Mouse (Mus musculus) midbrain, embryonic 14.5 days (tissue): ENCODE measurements at regions not wholly inside any gene's neighbourhood (a gene's known extent, or its start where the extent isn't known, plus 50 kb on each side); places are given as distances from the start of the nearest gene placed in this dataset.
"Not testable (repeated sequence)": the region's sequence is repeated elsewhere in the genome, so short reads cannot be mapped to it uniquely, and the experiment has no call there.

Source experiments
- ATAC-seq: fragments of 200-750 bp; cut with Nextera tagmentation; 2 replicates; pipeline ENCODE4 v1.8.0; 2017; ENCODE audit warnings: moderate number of reproducible peaks, moderate library complexity; ENCODE audit not compliant: low FRiP score, low TSS enrichment
- DNase-seq: peaks from one replicate; pipeline ENCODE4 v3.0.0-alpha.2; 2015
- H3K27ac ChIP-seq: fragments of 300-500 bp; sonication (generic); replicated peaks from 2 replicates; pipeline ENCODE4 v1.5.1; 2014; ENCODE audit warnings: mild to moderate bottlenecking, low read depth, low read length, moderate library complexity
- H3K27me3 ChIP-seq: fragments of 300-500 bp; sonication (generic); 2 replicates; pipeline ENCODE4 v1.6.1; 2014; ENCODE audit warnings: low read length, control low read depth, mixed read lengths; ENCODE audit not compliant: control insufficient read depth, insufficient read depth
- H3K36me3 ChIP-seq: fragments of 300-500 bp; sonication (generic); 2 replicates; pipeline ENCODE4 v1.6.1; 2014; ENCODE audit warnings: low read length, control low read depth; ENCODE audit not compliant: control insufficient read depth, insufficient read depth
- H3K4me1 ChIP-seq: fragments of 300-500 bp; sonication (generic); 2 replicates; pipeline ENCODE4 v1.6.1; 2014; ENCODE audit warnings: mild to moderate bottlenecking, antibody characterized with exemption, low read length, control low read depth; ENCODE audit not compliant: control insufficient read depth, insufficient read depth
- H3K4me2 ChIP-seq: fragments of 300-500 bp; sonication (generic); 2 replicates; pipeline ENCODE4 v1.6.1; 2014; ENCODE audit warnings: mild to moderate bottlenecking, low read length, moderate library complexity
- H3K4me3 ChIP-seq: fragments of 300-500 bp; sonication (generic); replicated peaks from 2 replicates; pipeline ENCODE4 v1.5.1; 2014; ENCODE audit warnings: low read depth, low read length
- H3K9ac ChIP-seq: fragments of 300-500 bp; sonication (generic); replicated peaks from 2 replicates; pipeline ENCODE4 v1.6.1; 2014; ENCODE audit warnings: mild to moderate bottlenecking, low read length, moderate library complexity
- H3K9me3 ChIP-seq: fragments of 300-500 bp; sonication (generic); 2 replicates; pipeline ENCODE4 v1.6.1; 2016; ENCODE audit warnings: low read length, control low read depth, mixed read lengths; ENCODE audit not compliant: control insufficient read depth
- WGBS: fragments of 180-500 bp; shearing (Covaris S2); extraction: QIAGEN DNeasy Blood & Tissue Kit; methylation state at CpG from one replicate; pipeline ENCODE4 v1.1.7; 2014; 5-methylcytosine and 5-hydroxymethylcytosine counted together

- no peak overlapping the region for H3K4me3 ChIP-seq
- no peak for DNase-seq
- no peak overlapping the region for H3K9ac ChIP-seq
- no peak overlapping the region for H3K4me2 ChIP-seq
- no peaks in the 10 kb centered on the region for H3K9me3 ChIP-seq
- H3K27ac ChIP-seq, result no peak overlapping the region
- no peaks in the 10 kb centered on the region for H3K4me1 ChIP-seq
- 76% methylated on average over 3 of the region's 3 CpGs for WGBS
- no peaks in the 10 kb centered on the region for H3K36me3 ChIP-seq
- H3K27me3 ChIP-seq, result no peaks in the 10 kb centered on the region
- no peak for ATAC-seq
These were observed 57.1 kb downstream of the Ccdc54 start for GRCm38 (mm10) chr16:50533881-50534280.

- DNase-seq (peak; percentile 94), ATAC-seq (peak; percentile 78)
- Histone ChIP-seq H3K4me2 (peak overlapping the region; percentile 97), H3K36me3 (no peaks in the 10 kb centered on the region), H3K9me3 (no peaks in the 10 kb centered on the region), H3K9ac (peak overlapping the region; percentile 86), H3K4me1 (no peaks in the 10 kb centered on the region), H3K27ac (peak overlapping the region; percentile 90), H3K4me3 (peak overlapping the region; percentile 75), H3K27me3 (peaks cover 5% of the 10 kb centered on the region; the same call in 1 of the 2 replicates)
- WGBS, result under 1% methylated on average over 46 of the region's 46 CpGs
These were observed 61.2 kb downstream of the Ccdc54 start for GRCm38 (mm10) chr16:50529511-50530416.

- peak overlapping the region; percentile 86 for H3K9ac ChIP-seq
- H3K27me3 ChIP-seq, result peaks cover 5% of the 10 kb centered on the region; the same call in 1 of the 2 replicates
- ATAC-seq (peak; percentile 83), DNase-seq (peak; percentile 87)
- H3K27ac ChIP-seq, result peak overlapping the region; percentile 90
- peak overlapping the region; percentile 75 for H3K4me3 ChIP-seq
- peak overlapping the region; percentile 97 for H3K4me2 ChIP-seq
- H3K4me1 ChIP-seq, result no peaks in the 10 kb centered on the region
- H3K36me3 ChIP-seq, result no peaks in the 10 kb centered on the region
- under 1% methylated on average over 75 of the region's 81 CpGs for WGBS
- no peaks in the 10 kb centered on the region for H3K9me3 ChIP-seq
These were observed 62.1 kb downstream of the Ccdc54 start for GRCm38 (mm10) chr16:50528677-50529510.

- no peaks in the 10 kb centered on the region for H3K36me3 ChIP-seq
- H3K4me2 ChIP-seq, result peak overlapping the region; percentile 97
- DNase-seq (peak; percentile 77), ATAC-seq (peak; percentile 48; the same call in 1 of the 2 replicates)
- H3K27me3 ChIP-seq, result peaks cover 5% of the 10 kb centered on the region; the same call in 1 of the 2 replicates
- no peaks in the 10 kb centered on the region for H3K4me1 ChIP-seq
- peak overlapping the region; percentile 90 for H3K27ac ChIP-seq
- H3K4me3 ChIP-seq, result peak overlapping the region; percentile 75
- WGBS, result under 1% methylated on average over 9 of the region's 9 CpGs
- H3K9ac ChIP-seq, result peak overlapping the region; percentile 86
- no peaks in the 10 kb centered on the region for H3K9me3 ChIP-seq
These were observed 62.6 kb downstream of the Ccdc54 start for GRCm38 (mm10) chr16:50528355-50528676.

GRCm38 (mm10) chr16:50526930-50527329 is 64.0 kb downstream of the Ccdc54 start:
- H3K36me3 ChIP-seq, H3K4me3 ChIP-seq, H3K27ac ChIP-seq, H3K4me1 ChIP-seq, H3K9ac ChIP-seq, H3K4me2 ChIP-seq, ATAC-seq, H3K9me3 ChIP-seq, DNase-seq, H3K27me3 ChIP-seq: not testable (repeated sequence)
- WGBS, result 83% methylated on average over 5 of the region's 5 CpGs

- Histone ChIP-seq H3K27ac (no peak overlapping the region), H3K4me2 (no peak overlapping the region), H3K4me1 (no peaks in the 10 kb centered on the region), H3K9ac (no peak overlapping the region), H3K27me3 (peaks cover 5% of the 10 kb centered on the region; the same call in 1 of the 2 replicates), H3K4me3 (no peak overlapping the region), H3K36me3 (no peaks in the 10 kb centered on the region), H3K9me3 (no peaks in the 10 kb centered on the region)
- ATAC-seq (no peak), DNase-seq (no peak)
- 92% methylated on average over 11 of the region's 11 CpGs for WGBS
These were observed 65.0 kb downstream of the Ccdc54 start for GRCm38 (mm10) chr16:50525934-50526366.

GRCm38 (mm10) chr16:50525504-50525903 is 65.5 kb downstream of the Ccdc54 start:
- H3K36me3 ChIP-seq, result no peaks in the 10 kb centered on the region

GRCm38 (mm10) chr16:50519610-50520009 is 71.3 kb downstream of the Ccdc54 start:
- Histone ChIP-seq H3K4me3 (no peak overlapping the region), H3K36me3 (no peaks in the 10 kb centered on the region), H3K9me3 (no peaks in the 10 kb centered on the region), H3K9ac (no peak overlapping the region), H3K4me1 (no peaks in the 10 kb centered on the region), H3K4me2 (no peak overlapping the region), H3K27ac (no peak overlapping the region), H3K27me3 (no peaks in the 10 kb centered on the region)
- DNase-seq, result no peak
- 87% methylated on average over 10 of the region's 10 CpGs for WGBS
- no peak for ATAC-seq

More at GRCm38 (mm10) chr16:50525504-50525903, 65.5 kb downstream of the Ccdc54 start:
- DNase-seq (no peak), ATAC-seq (no peak)
- H3K27ac ChIP-seq, result no peak overlapping the region
- peaks cover 5% of the 10 kb centered on the region; the same call in 1 of the 2 replicates for H3K27me3 ChIP-seq
- no peaks in the 10 kb centered on the region for H3K9me3 ChIP-seq
- H3K4me2 ChIP-seq, result no peak overlapping the region
- no peak overlapping the region for H3K9ac ChIP-seq
- H3K4me1 ChIP-seq, result no peaks in the 10 kb centered on the region
- 95% methylated on average over 9 of the region's 9 CpGs for WGBS
- no peak overlapping the region for H3K4me3 ChIP-seq
